In the genomic region with DNA sequence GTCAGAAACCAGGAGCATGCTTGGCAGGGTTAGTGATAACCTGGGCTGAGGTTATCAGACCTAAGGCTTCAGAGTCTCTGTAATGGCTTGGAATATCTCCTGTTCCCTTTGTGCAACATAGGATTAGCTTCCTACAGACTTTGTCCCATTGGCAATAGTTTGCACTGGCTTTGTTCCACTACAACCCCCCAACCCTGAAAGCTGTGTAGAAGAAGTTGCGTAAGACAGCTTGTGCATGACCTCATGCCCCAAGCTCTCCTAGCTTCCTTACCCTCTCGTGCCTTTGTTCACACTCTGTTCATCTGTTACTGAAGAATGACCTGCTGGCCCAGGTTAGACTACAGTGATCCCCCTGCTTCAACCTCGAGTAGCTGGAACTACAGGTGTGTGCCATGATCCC, we compare ENCODE assay signal across 39 mouse cellular contexts. TPM values are rescaled to one million over a fixed set of nuclear protein-coding genes. Genes with fewer than 3 reads are reported as not detected.
"Had no signal": no experiment of that assay in that cellular context is flagged by ENCODE, and none has a peak within 500 bp of the region (broad histone marks: within the 10 kb centered on the region; RNA-seq: fewer than 3 reads in every experiment).

No protein-coding gene starts in this region.

RNA-seq across cellular contexts. Expression of a gene that starts 15.5 kb away (rescaled TPM):
- total RNA-seq: left cerebral cortex, adult 8-10 months; left cerebral cortex, postnatal 10 days; left cerebral cortex, postnatal 14 days; left cerebral cortex, postnatal 25 days; left cerebral cortex, postnatal 36 days; left cerebral cortex, postnatal 4 days; megakaryocyte progenitor cell, adult 5-6 weeks; megakaryocyte, adult 5-6 weeks; megakaryocyte-erythroid progenitor cell, adult 5-6 weeks; midbrain, postnatal 0 days; monocyte, adult 5-6 weeks had no signal
- polyA plus RNA-seq: limb, embryonic 10.5 days; limb, embryonic 11.5 days; limb, embryonic 12.5 days; limb, embryonic 13.5 days; limb, embryonic 14.5 days; limb, embryonic 15.5 days; liver, embryonic 11.5 days; liver, embryonic 12.5 days; liver, embryonic 13.5 days; liver, embryonic 14.5 days; lung, adult 2 months; lung, embryonic 14.5 days; lung, embryonic 15.5 days; lung, embryonic 16.5 days; lung, postnatal 0 days; macrophage; midbrain, embryonic 10.5 days; midbrain, embryonic 11.5 days; midbrain, embryonic 12.5 days; midbrain, embryonic 13.5 days; midbrain, embryonic 14.5 days; midbrain, embryonic 15.5 days; midbrain, embryonic 16.5 days; midbrain, postnatal 0 days; neural tube, embryonic 11.5 days; neural tube, embryonic 12.5 days had no signal

RNA-seq across cellular contexts. Expression of a gene that starts 16.3 kb away (rescaled TPM):
- total RNA-seq: left cerebral cortex, adult 8-10 months; left cerebral cortex, postnatal 10 days; left cerebral cortex, postnatal 14 days; left cerebral cortex, postnatal 25 days; left cerebral cortex, postnatal 36 days; left cerebral cortex, postnatal 4 days; liver, adult 2 months; megakaryocyte progenitor cell, adult 5-6 weeks; megakaryocyte, adult 5-6 weeks; megakaryocyte-erythroid progenitor cell, adult 5-6 weeks; midbrain, postnatal 0 days; monocyte, adult 5-6 weeks had no signal
- polyA plus RNA-seq: limb, embryonic 10.5 days; limb, embryonic 11.5 days; limb, embryonic 12.5 days; limb, embryonic 13.5 days; limb, embryonic 14.5 days; limb, embryonic 15.5 days; liver, embryonic 11.5 days; liver, embryonic 12.5 days; liver, embryonic 13.5 days; liver, embryonic 14.5 days; liver, embryonic 15.5 days; lung, adult 2 months; lung, embryonic 14.5 days; lung, embryonic 15.5 days; lung, embryonic 16.5 days; lung, postnatal 0 days; macrophage; midbrain, embryonic 10.5 days; midbrain, embryonic 11.5 days; midbrain, embryonic 12.5 days; midbrain, embryonic 13.5 days; midbrain, embryonic 14.5 days; midbrain, embryonic 15.5 days; midbrain, embryonic 16.5 days; midbrain, postnatal 0 days; myocyte; neural tube, embryonic 11.5 days; neural tube, embryonic 12.5 days had no signal

RNA-seq across cellular contexts. Expression of a gene that starts 20.5 kb away (rescaled TPM):
- total RNA-seq: liver, adult 2 months; megakaryocyte progenitor cell, adult 5-6 weeks; megakaryocyte, adult 5-6 weeks; megakaryocyte-erythroid progenitor cell, adult 5-6 weeks; monocyte, adult 5-6 weeks had no signal
- polyA plus RNA-seq: limb, embryonic 10.5 days; limb, embryonic 11.5 days; limb, embryonic 12.5 days; limb, embryonic 15.5 days; liver, adult 2 months; liver, embryonic 11.5 days; liver, embryonic 12.5 days; lung, embryonic 14.5 days; lung, embryonic 16.5 days; macrophage; midbrain, embryonic 10.5 days; midbrain, embryonic 13.5 days; midbrain, postnatal 0 days had no signal

RNA-seq across cellular contexts. Expression of a gene that starts 30.5 kb away (rescaled TPM):
- polyA plus RNA-seq: macrophage had no signal

RNA-seq across cellular contexts. Expression of a gene that starts 55.1 kb away (rescaled TPM):
- total RNA-seq: megakaryocyte progenitor cell, adult 5-6 weeks; megakaryocyte-erythroid progenitor cell, adult 5-6 weeks; monocyte, adult 5-6 weeks had no signal
- polyA plus RNA-seq: limb, embryonic 10.5 days; limb, embryonic 11.5 days; limb, embryonic 12.5 days; macrophage had no signal
